Mouse (Mus musculus): Measurements from ENCODE around the gene Tmed4. TPM values are rescaled to one million over a fixed set of nuclear protein-coding genes. Genes with fewer than 3 reads are reported as not detected.

Gene Tmed4
- polyA plus RNA-seq (2014; fragmentation: Nextera tagmentation; extraction: Ambion mirVana) = 119 and 125 TPM in 2 replicates

- WGBS = under 1% methylated on average over 39 of the region's 39 CpGs
- Histone ChIP-seq H3K27me3 (ENCODE audit: control insufficient read depth, insufficient read depth, low read length) (no peaks in the 10 kb centered on the region), H3K4me3 (ENCODE audit: low read depth, low read length) (peak within 1 kb of the TSS; percentile 88), H3K36me3 (ENCODE audit: control insufficient read depth, insufficient read depth, low read length) (peaks cover 10% of the 10 kb centered on the region), H3K9me3 (ENCODE audit: control insufficient read depth, low read depth, low read length) (no peaks in the 10 kb centered on the region), H3K27ac (ENCODE audit: low read length) (no peak within 1 kb of the TSS), H3K9ac (replicated peaks; ENCODE audit: low read depth, low read length) (peak within 1 kb of the TSS; percentile 73), H3K4me1 (ENCODE audit: control insufficient read depth, insufficient read depth, low read length) (peaks cover 9% of the 10 kb centered on the region), H3K4me2 (replicated peaks; ENCODE audit: low read depth, low read length) (peak within 1 kb of the TSS; percentile 79)
- peak; percentile 97 for ATAC-seq (ENCODE audit: insufficient number of reproducible peaks, insufficient read depth, low FRiP score, low read depth)
Observed at GRCm38 (mm10) chr11:6274387-6275093, at the start of gene Tmed4. Gene Tmed4, minus strand, starts transcription at chr11:6274870.

DNA sequence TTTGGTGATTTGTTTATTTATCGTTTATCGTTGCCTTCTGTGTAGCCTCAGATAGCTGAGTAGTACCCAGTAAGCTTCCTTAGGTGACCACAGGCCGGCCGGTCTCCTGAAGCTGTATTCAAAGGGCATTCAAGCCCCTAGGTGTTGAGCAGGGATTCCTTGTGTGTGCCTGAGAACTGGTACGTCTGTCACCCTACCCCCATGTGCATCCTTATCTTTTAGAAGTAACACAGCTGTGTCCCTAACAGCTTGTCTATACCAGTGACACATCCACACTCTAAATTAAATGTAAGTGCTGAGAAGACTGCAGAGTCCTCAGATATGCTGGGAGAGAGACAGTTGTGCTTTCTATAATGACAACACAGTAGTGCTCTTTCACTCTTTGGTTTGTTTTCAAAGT lies 48.7 kb upstream of the Tmed4 start:
- 81% methylated on average over 5 of the region's 5 CpGs for WGBS
- Histone ChIP-seq H3K4me3 (ENCODE audit: low read depth, low read length) (no peak overlapping the region), H3K4me1 (ENCODE audit: control insufficient read depth, insufficient read depth, low read length) (no peaks in the 10 kb centered on the region), H3K9me3 (ENCODE audit: control insufficient read depth, low read depth, low read length) (no peaks in the 10 kb centered on the region), H3K4me2 (replicated peaks; ENCODE audit: low read depth, low read length) (no peak overlapping the region), H3K27ac (ENCODE audit: low read length) (no peak overlapping the region), H3K36me3 (ENCODE audit: control insufficient read depth, insufficient read depth, low read length) (peaks cover 13% of the 10 kb centered on the region), H3K27me3 (ENCODE audit: control insufficient read depth, insufficient read depth, low read length) (no peaks in the 10 kb centered on the region), H3K9ac (replicated peaks; ENCODE audit: low read depth, low read length) (no peak overlapping the region)
- ATAC-seq (ENCODE audit: insufficient number of reproducible peaks, insufficient read depth, low FRiP score, low read depth) = no peak

DNA sequence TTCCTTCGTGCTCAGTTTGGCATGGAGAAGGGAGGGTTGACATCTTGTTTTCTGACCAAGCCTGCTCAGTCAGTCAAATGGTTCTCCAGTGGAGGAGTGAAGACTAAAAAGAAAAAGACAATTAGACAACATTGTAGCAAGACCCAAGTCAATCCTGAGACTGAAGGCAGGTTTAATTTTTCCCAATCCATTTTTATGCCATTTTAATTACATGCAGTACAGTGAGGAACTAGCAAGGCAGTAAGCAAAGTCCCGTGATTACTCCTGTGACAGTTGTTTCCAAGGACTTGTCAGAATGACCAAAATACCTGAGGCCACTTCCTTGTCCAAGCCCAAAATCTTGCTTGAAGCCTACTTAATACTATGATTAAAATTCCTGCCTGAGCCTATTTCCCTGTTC lies 47.4 kb upstream of the Tmed4 start:
- no peak overlapping the region for H3K4me3 ChIP-seq (ENCODE audit: low read depth, low read length)
- ATAC-seq (ENCODE audit: insufficient number of reproducible peaks, insufficient read depth, low FRiP score, low read depth) = no peak
- H3K36me3 ChIP-seq (ENCODE audit: control insufficient read depth, insufficient read depth, low read length) = peaks cover 22% of the 10 kb centered on the region
- H3K9ac ChIP-seq (replicated peaks; ENCODE audit: low read depth, low read length) = no peak overlapping the region
- no peak overlapping the region for H3K4me2 ChIP-seq (replicated peaks; ENCODE audit: low read depth, low read length)
- 82% methylated on average over 2 of the region's 2 CpGs for WGBS
- no peaks in the 10 kb centered on the region for H3K4me1 ChIP-seq (ENCODE audit: control insufficient read depth, insufficient read depth, low read length)
- H3K27me3 ChIP-seq (ENCODE audit: control insufficient read depth, insufficient read depth, low read length) = no peaks in the 10 kb centered on the region
- no peak overlapping the region for H3K27ac ChIP-seq (ENCODE audit: low read length)
- no peaks in the 10 kb centered on the region for H3K9me3 ChIP-seq (ENCODE audit: control insufficient read depth, low read depth, low read length)

DNA sequence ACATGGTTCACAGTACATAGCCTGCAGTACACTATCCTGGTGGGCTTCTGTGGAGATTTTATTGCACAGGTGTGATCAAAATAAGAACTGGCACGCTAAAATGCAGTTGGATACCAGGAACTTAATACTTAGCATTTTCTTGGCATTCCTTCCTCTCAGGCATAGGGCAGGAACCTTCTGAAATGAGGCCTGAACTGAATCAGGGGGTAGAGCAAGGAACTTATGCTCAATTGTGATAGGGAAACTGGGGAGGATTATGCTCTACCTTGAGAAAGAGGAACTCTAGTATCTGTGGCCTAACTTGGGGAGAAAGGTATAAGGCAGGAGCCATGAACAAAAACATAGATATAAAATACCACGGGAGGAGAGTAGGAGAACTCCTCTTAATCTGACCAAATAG lies 44.7 kb upstream of the Tmed4 start:
- 83% methylated on average over 2 of the region's 2 CpGs for WGBS

DNA sequence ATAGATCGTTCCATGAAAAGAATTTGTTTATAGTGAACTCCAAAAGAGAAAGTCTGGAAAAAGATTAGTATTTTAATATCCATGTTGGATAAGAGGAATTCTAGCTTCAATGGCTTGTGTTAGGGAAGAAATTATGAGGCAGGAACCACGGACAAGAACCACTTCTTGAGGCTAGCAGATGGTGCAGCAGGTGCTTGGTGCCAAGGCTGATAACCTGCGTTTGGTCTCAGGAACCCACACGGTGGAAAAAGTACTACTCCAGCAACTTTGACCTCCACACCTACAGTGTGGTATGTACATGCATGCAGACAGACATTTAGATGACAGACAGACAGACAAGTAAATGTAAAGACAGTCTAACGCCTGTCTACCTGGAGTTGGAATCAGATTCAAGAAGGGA lies 43.9 kb upstream of the Tmed4 start:
- Histone ChIP-seq H3K4me2 (replicated peaks; ENCODE audit: low read depth, low read length) (no peak overlapping the region), H3K4me3 (ENCODE audit: low read depth, low read length) (no peak overlapping the region), H3K27ac (ENCODE audit: low read length) (no peak overlapping the region), H3K36me3 (ENCODE audit: control insufficient read depth, insufficient read depth, low read length) (peaks cover 40% of the 10 kb centered on the region), H3K4me1 (ENCODE audit: control insufficient read depth, insufficient read depth, low read length) (no peaks in the 10 kb centered on the region), H3K9ac (replicated peaks; ENCODE audit: low read depth, low read length) (no peak overlapping the region), H3K27me3 (ENCODE audit: control insufficient read depth, insufficient read depth, low read length) (no peaks in the 10 kb centered on the region), H3K9me3 (ENCODE audit: control insufficient read depth, low read depth, low read length) (no peaks in the 10 kb centered on the region)
- ATAC-seq (ENCODE audit: insufficient number of reproducible peaks, insufficient read depth, low FRiP score, low read depth) = no peak
- 90% methylated on average over 5 of the region's 5 CpGs for WGBS

More for the DNA sequence above, 44.7 kb upstream of the Tmed4 start:
- Histone ChIP-seq H3K36me3 (ENCODE audit: control insufficient read depth, insufficient read depth, low read length) (peaks cover 35% of the 10 kb centered on the region), H3K9ac (replicated peaks; ENCODE audit: low read depth, low read length) (no peak overlapping the region), H3K9me3 (ENCODE audit: control insufficient read depth, low read depth, low read length) (no peaks in the 10 kb centered on the region), H3K27me3 (ENCODE audit: control insufficient read depth, insufficient read depth, low read length) (no peaks in the 10 kb centered on the region), H3K27ac (ENCODE audit: low read length) (no peak overlapping the region), H3K4me1 (ENCODE audit: control insufficient read depth, insufficient read depth, low read length) (no peaks in the 10 kb centered on the region), H3K4me2 (replicated peaks; ENCODE audit: low read depth, low read length) (no peak overlapping the region), H3K4me3 (ENCODE audit: low read depth, low read length) (no peak overlapping the region)
- ATAC-seq (ENCODE audit: insufficient number of reproducible peaks, insufficient read depth, low FRiP score, low read depth) = no peak

DNA sequence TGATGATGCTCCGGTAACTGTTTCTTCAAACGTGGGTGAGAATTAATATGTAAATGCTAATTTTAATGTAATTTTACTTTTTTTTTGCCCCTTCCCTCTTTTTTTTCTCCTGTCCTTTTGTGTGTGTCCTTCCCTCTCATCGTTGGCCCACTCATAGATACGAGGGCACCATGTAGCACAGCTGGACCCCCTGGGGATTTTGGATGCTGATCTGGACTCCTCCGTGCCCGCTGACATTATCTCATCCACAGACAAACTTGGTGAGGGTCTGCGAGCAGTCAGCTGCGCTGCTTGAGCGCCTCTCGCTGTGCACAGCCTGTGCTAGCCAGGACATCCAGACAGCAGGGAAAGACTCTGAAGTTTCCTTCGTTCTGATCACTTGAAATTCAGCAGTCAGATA lies 42.2 kb upstream of the Tmed4 start:
- Histone ChIP-seq H3K36me3 (ENCODE audit: control insufficient read depth, insufficient read depth, low read length) (peaks cover 38% of the 10 kb centered on the region), H3K27me3 (ENCODE audit: control insufficient read depth, insufficient read depth, low read length) (no peaks in the 10 kb centered on the region), H3K9me3 (ENCODE audit: control insufficient read depth, low read depth, low read length) (no peaks in the 10 kb centered on the region), H3K9ac (replicated peaks; ENCODE audit: low read depth, low read length) (no peak overlapping the region), H3K4me3 (ENCODE audit: low read depth, low read length) (no peak overlapping the region), H3K27ac (ENCODE audit: low read length) (no peak overlapping the region), H3K4me2 (replicated peaks; ENCODE audit: low read depth, low read length) (no peak overlapping the region), H3K4me1 (ENCODE audit: control insufficient read depth, insufficient read depth, low read length) (no peaks in the 10 kb centered on the region)
- 90% methylated on average over 11 of the region's 11 CpGs for WGBS
- ATAC-seq (ENCODE audit: insufficient number of reproducible peaks, insufficient read depth, low FRiP score, low read depth) = no peak

GRCm38 (mm10) chr11:6313874-6314406 lies 39.3 kb upstream of the Tmed4 start:
- no peak for ATAC-seq (ENCODE audit: insufficient number of reproducible peaks, insufficient read depth, low FRiP score, low read depth)
- H3K36me3 ChIP-seq (ENCODE audit: control insufficient read depth, insufficient read depth, low read length) = peaks cover 37% of the 10 kb centered on the region
- no peak overlapping the region for H3K4me2 ChIP-seq (replicated peaks; ENCODE audit: low read depth, low read length)
- no peak overlapping the region for H3K4me3 ChIP-seq (ENCODE audit: low read depth, low read length)
- H3K27ac ChIP-seq (ENCODE audit: low read length) = no peak overlapping the region
- no peaks in the 10 kb centered on the region for H3K27me3 ChIP-seq (ENCODE audit: control insufficient read depth, insufficient read depth, low read length)
- no peak overlapping the region for H3K9ac ChIP-seq (replicated peaks; ENCODE audit: low read depth, low read length)
- H3K4me1 ChIP-seq (ENCODE audit: control insufficient read depth, insufficient read depth, low read length) = no peaks in the 10 kb centered on the region
- WGBS = 78% methylated on average over 7 of the region's 7 CpGs
- H3K9me3 ChIP-seq (ENCODE audit: control insufficient read depth, low read depth, low read length) = no peaks in the 10 kb centered on the region

DNA sequence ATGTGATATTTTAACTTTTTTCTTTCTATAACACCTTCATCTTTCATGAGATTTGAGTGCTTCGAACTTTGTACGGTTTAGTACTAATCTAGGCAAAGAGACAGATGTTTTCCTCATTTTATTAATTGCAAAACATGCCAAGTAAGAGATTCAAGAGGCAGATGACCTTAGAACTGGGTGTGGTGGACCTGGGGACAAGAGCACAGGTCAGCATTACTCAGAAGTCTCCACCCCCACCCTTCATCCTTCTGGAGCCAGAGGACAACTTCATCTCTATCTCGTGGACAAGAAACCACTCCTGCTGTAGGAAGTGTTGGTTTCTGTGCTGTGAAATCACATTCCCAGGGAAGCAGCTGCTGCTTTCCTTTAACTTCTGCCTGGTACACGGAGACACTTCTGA lies 33.5 kb upstream of the Tmed4 start:
- Histone ChIP-seq H3K36me3 (ENCODE audit: control insufficient read depth, insufficient read depth, low read length) (peaks cover 25% of the 10 kb centered on the region), H3K27ac (ENCODE audit: low read length) (no peak overlapping the region), H3K9me3 (ENCODE audit: control insufficient read depth, low read depth, low read length) (no peaks in the 10 kb centered on the region), H3K27me3 (ENCODE audit: control insufficient read depth, insufficient read depth, low read length) (no peaks in the 10 kb centered on the region), H3K4me1 (ENCODE audit: control insufficient read depth, insufficient read depth, low read length) (no peaks in the 10 kb centered on the region), H3K9ac (replicated peaks; ENCODE audit: low read depth, low read length) (no peak overlapping the region), H3K4me3 (ENCODE audit: low read depth, low read length) (no peak overlapping the region), H3K4me2 (replicated peaks; ENCODE audit: low read depth, low read length) (no peak overlapping the region)
- 88% methylated on average over 4 of the region's 4 CpGs for WGBS
- no peak for ATAC-seq (ENCODE audit: insufficient number of reproducible peaks, insufficient read depth, low FRiP score, low read depth)
